Mouse (Mus musculus) ES-E14 (cell line): ENCODE data around the gene Dhdh. TPM values are rescaled to one million over a fixed set of nuclear protein-coding genes. Genes with fewer than 3 reads are reported as not detected.
"Not testable (repeated sequence)": the region's sequence is repeated elsewhere in the genome, so short reads cannot be mapped to it uniquely, and the experiment has no call there.

ENCODE experiments used
- DNase-seq: peaks from one replicate; pipeline ENCODE4 v3.0.0-alpha.2; 2013; ENCODE audit warnings: low read depth, low spot score
- H3K27ac ChIP-seq: 2 replicates; pipeline ENCODE4 v1.5.1; 2012; ENCODE audit warnings: low read depth, mild to moderate bottlenecking, low read length, moderate library complexity, mixed read lengths; ENCODE audit not compliant: poor library complexity, insufficient read depth, severe bottlenecking
- H3K36me3 ChIP-seq: 2 replicates; pipeline ENCODE4 v1.6.1; 2012; ENCODE audit warnings: mild to moderate bottlenecking, low read length, moderate library complexity, mixed read lengths; ENCODE audit not compliant: control insufficient read depth, poor library complexity, insufficient read depth, severe bottlenecking
- H3K4me1 ChIP-seq, 2 experiments: fragments of 150-350 bp in 1 of 2; sonication (generic) in 1 of 2; 2 replicates each; pipeline ENCODE4 v1.6.1; 2012; ENCODE audit warnings: low read length in 2 of 2, mild to moderate bottlenecking in 1 of 2, mixed read lengths in 1 of 2; ENCODE audit not compliant: control insufficient read depth in 2 of 2, insufficient read depth in 2 of 2, poor library complexity in 1 of 2
- H3K4me3 ChIP-seq, 2 experiments: fragments of 150-350 bp in 1 of 2; sonication (generic) in 1 of 2; 2 replicates each; pipeline ENCODE4 v1.5.1; 2012; ENCODE audit warnings: low read length in 2 of 2, low read depth in 1 of 2, mild to moderate bottlenecking in 1 of 2, mixed read lengths in 1 of 2; ENCODE audit not compliant: insufficient read depth in 1 of 2, poor library complexity in 1 of 2, severe bottlenecking in 1 of 2
- H3K9ac ChIP-seq: 2 replicates; pipeline ENCODE4 v1.6.1; 2012; ENCODE audit warnings: low read depth, mild to moderate bottlenecking, low read length, mixed read lengths; ENCODE audit not compliant: poor library complexity, insufficient read depth, severe bottlenecking
- H3K9me3 ChIP-seq: fragments of 150-350 bp; sonication (generic); 2 replicates; pipeline ENCODE4 v1.6.1; 2012; ENCODE audit warnings: low read depth, mild to moderate bottlenecking, low read length; ENCODE audit not compliant: control insufficient read depth, insufficient read depth
- CHD2 ChIP-seq: IDR thresholded peaks from 2 replicates; pipeline ENCODE4 v1.6.1; 2014; ENCODE audit warnings: mild to moderate bottlenecking, low read depth, low read length, inconsistent platforms
- HCFC1 ChIP-seq: IDR thresholded peaks from 2 replicates; pipeline ENCODE4 v1.6.1; 2012; ENCODE audit warnings: low read length, inconsistent platforms, borderline replicate concordance; ENCODE audit not compliant: insufficient read depth
- MAFK ChIP-seq: IDR thresholded peaks from 2 replicates; pipeline ENCODE4 v1.6.1; 2014; ENCODE audit warnings: mild to moderate bottlenecking, low read depth, low read length, inconsistent platforms; ENCODE audit not compliant: insufficient read depth
- ZC3H11A ChIP-seq: IDR thresholded peaks from 2 replicates; pipeline ENCODE4 v1.6.1; 2012; ENCODE audit warnings: low read depth, mild to moderate bottlenecking, inconsistent platforms, low read length, borderline replicate concordance
- ZNF384 ChIP-seq: IDR thresholded peaks from 2 replicates; pipeline ENCODE4 v1.6.1; 2012; ENCODE audit warnings: low read depth, low read length, inconsistent platforms
- in situ Hi-C, 2 experiments: fragments of 600-800 bp; cut with MboI; formaldehyde crosslinking; loops; one replicate each; pipeline ENCODE4 v1.15.1; 2025; ENCODE audit warnings: low sequenced_read_pairs in 2 of 2, inconsistent platforms in 1 of 2; ENCODE audit not compliant: unreplicated experiment in 2 of 2
- total RNA-seq: library from RNA; depleted of rRNA; stranded (reverse); fragments of 300-350 nt; gene quantifications from 2 replicates; pipeline ENCODE4 v1.2.3, GENCODE M21; 2012; rRNA removed

The Dhdh gene
- total RNA-seq: 3.6 and 5.3 TPM in 2 replicates

- in situ Hi-C loops: no loop called here
- Histone ChIP-seq H3K9me3 (no peaks in the 10 kb centered on the region), H3K9ac (peak within 1 kb of the TSS; percentile 92), H3K4me3 (peak within 1 kb of the TSS; percentile 85 to 97), H3K36me3 (peaks cover 13% of the 10 kb centered on the region; the same call in 1 of the 2 replicates), H3K27ac (peak within 1 kb of the TSS; percentile 76; the same call in 1 of the 2 replicates), H3K4me1 (peaks cover 6 to 14% of the 10 kb centered on the region in 2 experiments; a peak in 3 of 4 replicates)
- no peak for TF ChIP-seq ZC3H11A
- no peak for TF ChIP-seq CHD2
- TF ChIP-seq ZNF384: no peak
- no peak for TF ChIP-seq MAFK
- TF ChIP-seq HCFC1: no peak
- DNase-seq: no peak
Observed at GRCm38 (mm10) chr7:45488293-45489204, at the start of gene Dhdh. TSS of gene Dhdh (minus strand) at chr7:45488805.

GRCm38 (mm10) chr7:45537602-45538001 is 49.0 kb upstream of the Dhdh start:
- Histone ChIP-seq H3K4me1 (peaks cover 2 to 9% of the 10 kb centered on the region in 2 experiments; a peak in 2 of 4 replicates), H3K4me3 (peak overlapping the region; percentile 81 to 87), H3K27ac (no peak overlapping the region), H3K9me3 (no peaks in the 10 kb centered on the region), H3K9ac (peak overlapping the region; percentile 74), H3K36me3 (no peaks in the 10 kb centered on the region)
- TF ChIP-seq ZNF384: no peak
- TF ChIP-seq HCFC1: no peak
- in situ Hi-C loops: no loop called here
- no peak for DNase-seq

GRCm38 (mm10) chr7:45535676-45536075 is 47.1 kb upstream of the Dhdh start:
- Histone ChIP-seq H3K27ac (no peak overlapping the region), H3K4me1 (peaks cover 2 to 18% of the 10 kb centered on the region in 2 experiments; a peak in 2 of 4 replicates), H3K9ac (no peak overlapping the region), H3K9me3 (no peaks in the 10 kb centered on the region), H3K4me3 (no peak overlapping the region), H3K36me3 (no peaks in the 10 kb centered on the region)
- DNase-seq: no peak
- in situ Hi-C loops: no loop called here
- TF ChIP-seq CHD2 (no peak), HCFC1 (no peak), MAFK (no peak), ZC3H11A (no peak), ZNF384 (no peak)

- Histone ChIP-seq H3K9me3 (no peaks in the 10 kb centered on the region), H3K4me3 (no peak overlapping the region), H3K36me3 (no peaks in the 10 kb centered on the region), H3K27ac (no peak overlapping the region), H3K4me1 (peaks cover 0 to 24% of the 10 kb centered on the region in 2 experiments; a peak in 2 of 4 replicates), H3K9ac (no peak overlapping the region)
- TF ChIP-seq HCFC1: no peak
- no peak for TF ChIP-seq ZNF384
- no peak for TF ChIP-seq ZC3H11A
- no peak for TF ChIP-seq MAFK
- no peak for TF ChIP-seq CHD2
- in situ Hi-C loops: no loop called here
- no peak for DNase-seq
Observed at GRCm38 (mm10) chr7:45530643-45531042, 42.0 kb upstream of the Dhdh start.

GRCm38 (mm10) chr7:45529461-45529860 is 40.9 kb upstream of the Dhdh start:
- peak overlapping the region; percentile 27; the same call in 1 of the 2 replicates for H3K9ac ChIP-seq
- no peak overlapping the region for H3K27ac ChIP-seq
- in situ Hi-C loops: no loop called here
- peaks cover 1 to 30% of the 10 kb centered on the region in 2 experiments; a peak in 2 of 4 replicates for H3K4me1 ChIP-seq
- H3K9me3 ChIP-seq: no peaks in the 10 kb centered on the region
- H3K36me3 ChIP-seq: peaks cover 5% of the 10 kb centered on the region
- DNase-seq: no peak
- TF ChIP-seq CHD2 (no peak), ZNF384 (no peak), MAFK (no peak), HCFC1 (no peak), ZC3H11A (no peak)
- H3K4me3 ChIP-seq: no peak overlapping the region

- not testable (repeated sequence) for H3K27ac ChIP-seq
Observed at GRCm38 (mm10) chr7:45527169-45527568, 38.6 kb upstream of the Dhdh start.

More at GRCm38 (mm10) chr7:45527169-45527568, 38.6 kb upstream of the Dhdh start:
- H3K4me3 ChIP-seq, DNase-seq, in situ Hi-C loops, H3K9me3 ChIP-seq: not testable (repeated sequence)
- H3K4me1 ChIP-seq: peaks cover 2 to 33% of the 10 kb centered on the region in 2 experiments; a peak in 2 of 4 replicates
- 0 out of 2 replicates have a peak overlapping the region, but pooled peaks have one; percentile 4 for H3K9ac ChIP-seq
- peaks cover 18% of the 10 kb centered on the region for H3K36me3 ChIP-seq
